Mouse (Mus musculus) limb, embryonic 12.5 days (tissue): ENCODE measurements around the gene Irak2. TPM values are rescaled to one million over a fixed set of nuclear protein-coding genes. Genes with fewer than 3 reads are reported as not detected.

Source experiments
- ATAC-seq: fragments of 200-750 bp; cut with Nextera tagmentation; 2 replicates; pipeline ENCODE4 v1.8.0; 2017; ENCODE audit warnings: low read depth, moderate TSS enrichment; ENCODE audit not compliant: insufficient number of reproducible peaks, insufficient read depth, low FRiP score, low TSS enrichment
- H3K27ac ChIP-seq: fragments of 300-500 bp; sonication (generic); 2 replicates; pipeline ENCODE4 v1.5.1; 2016; ENCODE audit warnings: mild to moderate bottlenecking, moderate library complexity
- H3K27me3 ChIP-seq: fragments of 300-500 bp; sonication (generic); 2 replicates; pipeline ENCODE4 v1.6.1; 2016; ENCODE audit warnings: mild to moderate bottlenecking, moderate library complexity
- H3K36me3 ChIP-seq: fragments of 300-500 bp; sonication (generic); 2 replicates; pipeline ENCODE4 v1.6.1; 2016; ENCODE audit warnings: mild to moderate bottlenecking, moderate library complexity
- H3K4me1 ChIP-seq: fragments of 300-500 bp; sonication (generic); replicated peaks from 2 replicates; pipeline ENCODE4 v1.6.1; 2016
- H3K4me2 ChIP-seq: fragments of 300-500 bp; sonication (generic); 2 replicates; pipeline ENCODE4 v1.6.1; 2016; ENCODE audit warnings: mild to moderate bottlenecking, moderate library complexity
- H3K4me3 ChIP-seq: fragments of 300-500 bp; sonication (generic); replicated peaks from 2 replicates; pipeline ENCODE4 v1.5.1; 2016; ENCODE audit warnings: mild to moderate bottlenecking
- H3K9ac ChIP-seq: fragments of 300-500 bp; sonication (generic); replicated peaks from 2 replicates; pipeline ENCODE4 v1.6.1; 2016; ENCODE audit warnings: mild to moderate bottlenecking, moderate library complexity
- H3K9me3 ChIP-seq: fragments of 300-500 bp; sonication (generic); 2 replicates; pipeline ENCODE4 v1.6.1; 2016; ENCODE audit warnings: mild to moderate bottlenecking, moderate library complexity
- whole genome bisulfite sequencing: fragments of 180-500 bp; shearing (Covaris S2); methylation state at CpG from one replicate; pipeline ENCODE4 v1.1.7; 2016; 5-methylcytosine and 5-hydroxymethylcytosine counted together
- polyA plus RNA-seq: library from polyadenylated mRNA; unstranded; fragments of >200 nt; fragmentation: Nextera tagmentation; extraction: Ambion mirVana; gene quantifications from 2 replicates; pipeline ENCODE4 v1.2.1, GENCODE M21; 2016

Gene Irak2
- polyA plus RNA-seq, 1 experiment from 2014 or later: 4.1 TPM

GRCm38 (mm10) chr6:113690008-113690399, 51.7 kb downstream of the Irak2 start:
- 0 out of 2 replicates have a peak overlapping the region, but pooled peaks have one; percentile 8 for H3K9ac ChIP-seq
- no peaks in the 10 kb centered on the region for H3K27me3 ChIP-seq
- no peaks in the 10 kb centered on the region for H3K36me3 ChIP-seq
- no peak overlapping the region for H3K4me3 ChIP-seq
- no peaks in the 10 kb centered on the region for H3K9me3 ChIP-seq
- WGBS: 5% methylated on average over 7 of the region's 7 CpGs
- ATAC-seq: peak; percentile 42; the same call in 1 of the 2 replicates
- H3K4me2 ChIP-seq: peak overlapping the region; percentile 44
- peaks cover 20% of the 10 kb centered on the region for H3K4me1 ChIP-seq
- H3K27ac ChIP-seq: peak overlapping the region; percentile 87

DNA sequence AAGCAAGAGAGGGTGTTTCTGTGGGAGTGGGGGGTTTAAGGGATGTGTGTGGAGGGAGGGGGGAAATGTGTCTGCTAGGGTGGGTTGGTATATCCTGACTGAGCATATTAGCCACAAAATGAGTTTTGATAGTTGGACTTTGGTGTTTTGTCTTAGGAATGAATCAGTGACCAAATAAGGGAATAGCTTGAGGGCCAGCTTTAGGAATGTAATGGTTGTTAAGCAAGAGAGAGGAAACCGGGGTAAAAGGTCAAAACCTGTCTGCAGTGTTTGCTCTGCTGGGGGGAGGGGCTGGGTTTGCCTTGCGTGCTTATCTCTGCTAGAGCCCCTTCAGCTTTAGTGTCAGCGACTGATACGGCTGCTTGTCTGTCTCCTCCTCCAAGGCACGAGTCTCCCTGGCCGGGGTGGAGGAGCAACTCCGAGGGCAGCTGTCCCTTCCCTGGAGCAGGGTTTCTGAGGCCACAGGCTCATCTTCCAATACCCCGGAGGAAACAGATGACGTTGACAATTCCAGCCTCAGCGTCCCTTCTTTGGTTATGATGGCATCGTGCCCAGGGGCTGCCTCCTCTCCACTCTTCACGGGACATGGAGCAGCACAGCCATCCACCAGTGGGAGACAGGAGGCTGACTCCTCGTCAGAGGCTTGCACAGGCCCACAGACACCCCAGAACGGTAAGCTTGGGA, 52.3 kb downstream of the Irak2 start:
- H3K4me2 ChIP-seq: peak overlapping the region; percentile 44
- H3K9me3 ChIP-seq: no peaks in the 10 kb centered on the region
- H3K4me1 ChIP-seq: peaks cover 20% of the 10 kb centered on the region
- WGBS: 8% methylated on average over 14 of the region's 14 CpGs
- H3K9ac ChIP-seq: peak overlapping the region; percentile 8; the same call in 1 of the 2 replicates
- H3K27ac ChIP-seq: peak overlapping the region; percentile 87
- no peaks in the 10 kb centered on the region for H3K36me3 ChIP-seq
- peak overlapping the region; percentile 7; the same call in 1 of the 2 replicates for H3K4me3 ChIP-seq
- no peaks in the 10 kb centered on the region for H3K27me3 ChIP-seq
- ATAC-seq: no peak

GRCm38 (mm10) chr6:113691084-113691462, 52.8 kb downstream of the Irak2 start:
- peak overlapping the region; percentile 44; the same call in 1 of the 2 replicates for H3K4me2 ChIP-seq
- H3K27me3 ChIP-seq: no peaks in the 10 kb centered on the region
- no peaks in the 10 kb centered on the region for H3K9me3 ChIP-seq
- no peaks in the 10 kb centered on the region for H3K36me3 ChIP-seq
- H3K4me1 ChIP-seq: peaks cover 25% of the 10 kb centered on the region
- no peak overlapping the region for H3K9ac ChIP-seq
- no peak for ATAC-seq
- H3K27ac ChIP-seq: peak overlapping the region; percentile 87
- WGBS: 65% methylated on average over 4 of the region's 4 CpGs
- peak overlapping the region; percentile 7; the same call in 1 of the 2 replicates for H3K4me3 ChIP-seq

GRCm38 (mm10) chr6:113692661-113693133, 54.4 kb downstream of the Irak2 start:
- no peak for ATAC-seq
- H3K36me3 ChIP-seq: no peaks in the 10 kb centered on the region
- WGBS: 83% methylated on average over 5 of the region's 5 CpGs
- H3K4me3 ChIP-seq: no peak overlapping the region
- no peak overlapping the region for H3K27ac ChIP-seq
- H3K9ac ChIP-seq: no peak overlapping the region
- no peaks in the 10 kb centered on the region for H3K9me3 ChIP-seq
- H3K27me3 ChIP-seq: no peaks in the 10 kb centered on the region
- H3K4me2 ChIP-seq: no peak overlapping the region
- peaks cover 23% of the 10 kb centered on the region for H3K4me1 ChIP-seq

DNA sequence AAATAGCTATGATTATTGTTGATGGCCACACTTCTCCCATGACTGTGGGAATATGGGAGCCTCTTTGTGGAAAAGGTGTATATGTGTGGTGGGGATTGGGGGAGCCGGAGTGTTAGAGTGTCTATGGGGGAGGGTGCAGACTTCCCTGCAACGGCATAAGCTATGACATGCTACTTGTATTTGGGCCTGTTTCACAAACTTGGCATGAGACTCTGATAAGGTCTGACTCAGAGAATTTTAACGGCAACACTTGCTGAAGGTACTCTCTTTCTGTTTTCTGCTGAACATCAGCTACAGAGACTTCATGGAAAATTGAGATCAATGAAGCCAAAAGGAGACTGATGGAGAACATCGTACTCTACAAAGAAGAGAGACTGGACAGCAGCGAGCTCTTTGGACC, 55.1 kb downstream of the Irak2 start:
- no peak overlapping the region for H3K4me2 ChIP-seq
- H3K4me1 ChIP-seq: peaks cover 30% of the 10 kb centered on the region
- ATAC-seq: no peak
- no peaks in the 10 kb centered on the region for H3K9me3 ChIP-seq
- WGBS: 94% methylated on average over 5 of the region's 5 CpGs
- no peak overlapping the region for H3K4me3 ChIP-seq
- H3K36me3 ChIP-seq: no peaks in the 10 kb centered on the region
- no peaks in the 10 kb centered on the region for H3K27me3 ChIP-seq
- H3K27ac ChIP-seq: no peak overlapping the region
- no peak overlapping the region for H3K9ac ChIP-seq

GRCm38 (mm10) chr6:113695203-113695602, 56.9 kb downstream of the Irak2 start:
- no peak overlapping the region for H3K4me2 ChIP-seq
- no peak overlapping the region for H3K27ac ChIP-seq
- H3K4me1 ChIP-seq: peaks cover 31% of the 10 kb centered on the region
- no peak overlapping the region for H3K9ac ChIP-seq
- H3K36me3 ChIP-seq: peaks cover 9% of the 10 kb centered on the region; the same call in 1 of the 2 replicates
- H3K27me3 ChIP-seq: no peaks in the 10 kb centered on the region
- 38% methylated on average over 1 of the region's 1 CpGs for WGBS
- no peak for ATAC-seq
- no peak overlapping the region for H3K4me3 ChIP-seq
- H3K9me3 ChIP-seq: no peaks in the 10 kb centered on the region

DNA sequence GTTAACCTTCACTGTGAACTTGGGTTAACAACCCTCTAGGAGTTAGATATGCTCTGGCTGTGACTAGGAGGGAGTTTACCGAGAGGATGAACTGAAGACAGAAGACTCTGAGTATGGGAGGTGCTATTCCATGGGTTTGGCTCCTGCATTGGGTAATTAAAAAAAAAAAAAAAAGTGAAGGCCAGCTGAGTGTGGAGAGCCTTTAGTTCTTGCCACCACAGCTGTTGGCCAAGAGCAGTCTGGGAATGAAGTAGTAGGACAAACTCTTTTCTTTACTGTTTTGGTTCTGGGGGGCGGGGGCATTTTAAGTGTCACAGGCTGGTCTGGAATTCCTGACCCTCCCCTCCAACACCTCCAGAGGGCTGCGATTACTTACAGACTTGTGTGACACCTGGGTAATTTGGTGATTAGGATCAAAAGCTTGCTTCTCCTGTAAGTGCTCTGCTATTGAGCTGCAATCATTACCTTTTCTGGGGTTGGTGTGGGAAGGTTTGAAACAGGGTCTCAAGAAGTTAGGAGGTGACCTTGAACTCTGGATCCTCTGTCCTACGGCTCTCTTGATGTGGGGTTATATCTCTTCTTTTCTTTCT, 57.6 kb downstream of the Irak2 start:
- Histone ChIP-seq H3K4me1 (peaks cover 25% of the 10 kb centered on the region), H3K36me3 (peaks cover 15% of the 10 kb centered on the region), H3K27ac (peak overlapping the region; percentile 87), H3K4me2 (peak overlapping the region; percentile 98), H3K27me3 (no peaks in the 10 kb centered on the region), H3K4me3 (peak overlapping the region; percentile 87; the same call in 1 of the 2 replicates), H3K9ac (no peak overlapping the region), H3K9me3 (no peaks in the 10 kb centered on the region)
- WGBS: 28% methylated on average over 4 of the region's 4 CpGs
- no peak for ATAC-seq

DNA sequence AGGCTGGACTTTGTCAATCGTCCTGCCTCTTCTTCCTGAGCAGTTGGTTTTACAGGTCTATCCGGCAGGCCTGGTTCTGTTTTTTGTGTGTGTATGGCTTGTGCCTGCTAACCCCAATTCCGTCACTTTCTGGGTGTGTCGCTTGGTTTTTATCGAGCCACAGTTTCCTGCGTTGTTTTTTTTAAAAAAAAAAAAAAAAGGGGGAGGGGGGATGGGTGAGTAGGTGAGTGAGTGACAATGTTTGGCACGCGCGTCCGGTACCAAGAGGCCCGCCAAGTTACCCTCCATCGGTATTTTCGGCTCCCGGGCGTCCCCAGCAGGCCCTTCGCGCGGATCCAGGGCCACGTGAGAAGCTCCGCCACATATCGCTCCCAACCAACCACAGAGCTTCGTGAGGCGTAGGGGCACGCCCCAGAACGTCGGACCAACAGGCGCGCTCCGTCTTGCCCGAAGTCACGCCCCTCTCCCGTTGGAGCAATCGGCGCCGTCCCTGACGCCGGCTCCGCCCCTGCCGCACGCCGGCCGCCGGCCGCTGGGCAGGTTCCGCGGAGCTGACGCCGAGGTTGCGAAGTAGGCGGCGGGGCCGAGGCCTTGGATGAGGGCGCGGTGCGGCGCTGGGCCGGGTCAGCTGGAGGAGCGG, 58.4 kb downstream of the Irak2 start, which contains the start of gene Tatdn2:
TSS of gene Tatdn2 (plus strand) at position 469 of the 640 bp plus-strand sequence.
- H3K4me2 ChIP-seq: peak within 1 kb of the TSS; percentile 98
- H3K36me3 ChIP-seq: peaks cover 23% of the 10 kb centered on the region
- ATAC-seq: peak; percentile 99
- no peaks in the 10 kb centered on the region for H3K9me3 ChIP-seq
- H3K27ac ChIP-seq: peak within 1 kb of the TSS; percentile 87
- WGBS: under 1% methylated on average over 52 of the region's 58 CpGs
- H3K4me1 ChIP-seq: peaks cover 22% of the 10 kb centered on the region
- H3K9ac ChIP-seq: peak within 1 kb of the TSS; percentile 82
- no peaks in the 10 kb centered on the region for H3K27me3 ChIP-seq
- H3K4me3 ChIP-seq: peak within 1 kb of the TSS; percentile 87

GRCm38 (mm10) chr6:113697222-113698205, 59.2 kb downstream of the Irak2 start:
- Histone ChIP-seq H3K27me3 (no peaks in the 10 kb centered on the region), H3K36me3 (peaks cover 31% of the 10 kb centered on the region), H3K4me2 (peak overlapping the region; percentile 98), H3K4me3 (peak overlapping the region; percentile 87), H3K27ac (peak overlapping the region; percentile 87), H3K9ac (peak overlapping the region; percentile 82), H3K9me3 (no peaks in the 10 kb centered on the region), H3K4me1 (peaks cover 22% of the 10 kb centered on the region)
- WGBS: under 1% methylated on average over 83 of the region's 113 CpGs
- ATAC-seq: no peak

GRCm38 (mm10) chr6:113712718-113713117, 74.5 kb downstream of the Irak2 start:
- ATAC-seq: no peak
- Histone ChIP-seq H3K4me2 (no peak overlapping the region), H3K4me3 (no peak overlapping the region), H3K27ac (no peak overlapping the region), H3K36me3 (peaks cover 97% of the 10 kb centered on the region), H3K9me3 (no peaks in the 10 kb centered on the region), H3K4me1 (no peaks in the 10 kb centered on the region), H3K27me3 (no peaks in the 10 kb centered on the region), H3K9ac (no peak overlapping the region)
- 92% methylated on average over 3 of the region's 3 CpGs for WGBS
